Mouse (Mus musculus): ENCODE measurements around the gene Nebl. TPM values are rescaled to one million over a fixed set of nuclear protein-coding genes. Genes with fewer than 3 reads are reported as not detected.

The Nebl gene
- polyA plus RNA-seq, 1 experiment from 2014 or later, result 13.8 TPM

DNA sequence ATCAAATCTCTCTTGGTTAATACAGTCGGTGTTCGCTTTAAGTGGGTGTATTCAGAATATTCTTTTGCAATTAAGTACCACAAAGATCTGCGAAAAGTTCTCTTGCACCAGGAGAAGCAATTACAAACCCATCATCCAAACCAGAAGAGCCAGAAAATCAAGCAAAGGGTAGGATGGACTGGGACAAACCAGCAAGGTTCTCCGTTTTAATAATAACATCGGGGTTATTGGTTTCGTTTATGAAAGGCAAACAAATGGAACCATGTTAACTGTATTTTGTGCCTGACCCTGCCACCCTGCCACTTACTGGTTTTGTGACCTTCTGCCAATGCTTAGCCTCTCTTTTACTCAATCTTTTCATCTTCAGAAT, 552 bp upstream of the Nebl start:
- no peak for ATAC-seq
- Histone ChIP-seq H3K4me3 (ENCODE audit: low read depth, low read length) (peak overlapping the region; percentile 79), H3K9me3 (replicated peaks; ENCODE audit: control insufficient read depth, low read length, poor library complexity, severe bottlenecking) (no peaks in the 10 kb centered on the region), H3K4me1 (ENCODE audit: control insufficient read depth, insufficient read depth, low read length) (peaks cover 3% of the 10 kb centered on the region; the same call in 1 of the 2 replicates), H3K36me3 (ENCODE audit: control insufficient read depth, insufficient read depth, low read length) (no peaks in the 10 kb centered on the region), H3K27me3 (ENCODE audit: control insufficient read depth, insufficient read depth, low read depth, low read length) (peaks cover 3% of the 10 kb centered on the region), H3K9ac (ENCODE audit: low read depth, low read length) (no peak overlapping the region), H3K4me2 (ENCODE audit: low read length) (peak overlapping the region; percentile 95), H3K27ac (ENCODE audit: low read length) (no peak overlapping the region)
- WGBS, result 11% methylated on average over 6 of the region's 6 CpGs

DNA sequence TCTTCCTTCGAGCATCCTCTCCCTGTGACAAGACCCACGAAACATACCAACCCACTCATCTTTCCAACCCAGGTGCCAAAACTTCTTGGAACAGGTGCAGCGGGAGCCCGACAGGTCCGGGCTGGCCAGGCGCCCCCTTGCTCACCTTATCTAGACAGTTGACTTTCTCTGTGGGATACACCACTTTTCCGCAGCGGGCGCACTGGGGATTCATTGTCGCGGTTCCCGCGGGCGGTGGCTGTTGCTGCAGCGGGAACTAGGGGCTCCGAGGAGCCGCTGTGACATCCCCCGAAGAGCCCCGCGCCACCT, 662 bp downstream of the Nebl start:
- peaks cover 3% of the 10 kb centered on the region for H3K27me3 ChIP-seq (ENCODE audit: control insufficient read depth, insufficient read depth, low read depth, low read length)
- H3K9ac ChIP-seq (ENCODE audit: low read depth, low read length), result peak overlapping the region; percentile 89
- under 1% methylated on average over 20 of the region's 20 CpGs for WGBS
- H3K4me3 ChIP-seq (ENCODE audit: low read depth, low read length), result peak overlapping the region; percentile 79
- H3K27ac ChIP-seq (ENCODE audit: low read length), result peak overlapping the region; percentile 82
- no peaks in the 10 kb centered on the region for H3K9me3 ChIP-seq (replicated peaks; ENCODE audit: control insufficient read depth, low read length, poor library complexity, severe bottlenecking)
- no peak for ATAC-seq
- H3K36me3 ChIP-seq (ENCODE audit: control insufficient read depth, insufficient read depth, low read length), result no peaks in the 10 kb centered on the region
- peak overlapping the region; percentile 95 for H3K4me2 ChIP-seq (ENCODE audit: low read length)
- peaks cover 3% of the 10 kb centered on the region; the same call in 1 of the 2 replicates for H3K4me1 ChIP-seq (ENCODE audit: control insufficient read depth, insufficient read depth, low read length)

DNA sequence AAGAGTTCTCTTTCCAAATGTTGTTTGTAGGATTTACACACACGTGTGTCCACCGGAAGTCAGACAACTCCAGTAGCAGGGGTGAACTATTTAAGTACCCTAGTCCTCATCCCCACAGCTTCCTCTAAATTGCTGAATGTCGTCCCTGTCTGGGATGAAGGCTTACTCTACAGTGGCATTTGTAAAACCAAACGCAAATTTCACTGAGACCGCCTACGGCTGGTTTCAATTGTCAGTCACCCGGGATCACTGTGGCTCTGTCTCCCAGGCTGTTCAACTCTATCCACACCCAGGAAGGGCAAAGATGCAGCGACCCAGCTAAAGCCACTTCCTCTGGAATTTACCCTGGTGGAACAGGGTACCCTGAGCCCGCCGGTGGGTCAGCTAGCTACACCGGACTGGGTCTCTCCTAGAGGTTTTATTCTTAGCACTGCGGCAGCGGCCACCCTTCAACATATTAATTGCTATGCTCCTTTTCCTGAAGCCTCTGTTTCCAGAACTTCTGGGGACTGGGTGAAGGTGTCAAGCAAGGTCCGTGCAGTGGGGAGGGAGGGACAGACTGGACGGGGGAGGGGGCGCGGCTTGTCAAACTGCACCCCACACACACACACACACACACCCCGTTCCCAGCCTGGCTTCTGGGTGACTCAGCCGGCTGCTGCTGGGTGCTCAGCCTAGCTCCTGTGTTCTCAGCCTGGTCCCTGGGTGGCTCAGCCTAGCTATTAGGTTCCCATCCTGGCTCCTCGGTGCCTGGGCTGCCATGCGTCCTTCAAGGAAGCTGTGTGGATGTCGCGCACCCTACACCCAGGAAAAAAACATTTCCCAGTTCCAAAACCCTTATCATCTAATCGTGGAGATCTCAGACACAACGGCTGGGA, 1.3 kb downstream of the Nebl start:
- Histone ChIP-seq H3K27me3 (ENCODE audit: control insufficient read depth, insufficient read depth, low read depth, low read length) (peaks cover 3% of the 10 kb centered on the region), H3K9ac (ENCODE audit: low read depth, low read length) (peak overlapping the region; percentile 89), H3K27ac (ENCODE audit: low read length) (peak overlapping the region; percentile 82; the same call in 1 of the 2 replicates)

DNA sequence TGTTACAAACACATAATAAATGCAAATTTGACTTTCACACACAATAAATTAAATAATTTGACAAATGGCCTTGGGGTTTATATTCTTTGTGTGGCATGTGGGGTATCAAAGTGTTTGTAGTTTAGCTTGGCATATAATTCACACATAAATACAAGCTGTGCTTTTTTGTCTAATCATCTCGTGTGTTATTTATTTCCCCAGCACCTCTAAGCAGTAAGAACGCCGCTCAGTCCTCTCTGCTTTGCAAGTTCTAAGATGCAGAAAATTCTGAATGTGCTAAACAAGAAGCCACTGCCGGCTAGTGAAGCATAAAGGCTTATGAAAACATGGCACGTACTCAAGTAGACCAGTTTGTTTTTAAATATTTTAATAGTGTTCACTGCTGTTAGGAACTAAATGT, 6.9 kb downstream of the Nebl start:
- H3K9ac ChIP-seq (ENCODE audit: low read depth, low read length), result no peak overlapping the region
- no peaks in the 10 kb centered on the region for H3K9me3 ChIP-seq (replicated peaks; ENCODE audit: control insufficient read depth, low read length, poor library complexity, severe bottlenecking)
- no peaks in the 10 kb centered on the region for H3K36me3 ChIP-seq (ENCODE audit: control insufficient read depth, insufficient read depth, low read length)
- H3K4me3 ChIP-seq (ENCODE audit: low read depth, low read length), result no peak overlapping the region
- ATAC-seq, result no peak
- no peak overlapping the region for H3K27ac ChIP-seq (ENCODE audit: low read length)
- H3K27me3 ChIP-seq (ENCODE audit: control insufficient read depth, insufficient read depth, low read depth, low read length), result peaks cover 3% of the 10 kb centered on the region
- peaks cover 6% of the 10 kb centered on the region for H3K4me1 ChIP-seq (ENCODE audit: control insufficient read depth, insufficient read depth, low read length)
- H3K4me2 ChIP-seq (ENCODE audit: low read length), result no peak overlapping the region
- whole genome bisulfite sequencing, result 51% methylated on average over 5 of the region's 5 CpGs

More for the DNA sequence above, 1.3 kb downstream of the Nebl start:
- H3K36me3 ChIP-seq (ENCODE audit: control insufficient read depth, insufficient read depth, low read length), result no peaks in the 10 kb centered on the region
- no peaks in the 10 kb centered on the region for H3K9me3 ChIP-seq (replicated peaks; ENCODE audit: control insufficient read depth, low read length, poor library complexity, severe bottlenecking)
- H3K4me3 ChIP-seq (ENCODE audit: low read depth, low read length), result peak overlapping the region; percentile 79
- peaks cover 3% of the 10 kb centered on the region; the same call in 1 of the 2 replicates for H3K4me1 ChIP-seq (ENCODE audit: control insufficient read depth, insufficient read depth, low read length)
- peak overlapping the region; percentile 95 for H3K4me2 ChIP-seq (ENCODE audit: low read length)
- WGBS, result 4% methylated on average over 25 of the region's 25 CpGs
- ATAC-seq, result peak; percentile 63

DNA sequence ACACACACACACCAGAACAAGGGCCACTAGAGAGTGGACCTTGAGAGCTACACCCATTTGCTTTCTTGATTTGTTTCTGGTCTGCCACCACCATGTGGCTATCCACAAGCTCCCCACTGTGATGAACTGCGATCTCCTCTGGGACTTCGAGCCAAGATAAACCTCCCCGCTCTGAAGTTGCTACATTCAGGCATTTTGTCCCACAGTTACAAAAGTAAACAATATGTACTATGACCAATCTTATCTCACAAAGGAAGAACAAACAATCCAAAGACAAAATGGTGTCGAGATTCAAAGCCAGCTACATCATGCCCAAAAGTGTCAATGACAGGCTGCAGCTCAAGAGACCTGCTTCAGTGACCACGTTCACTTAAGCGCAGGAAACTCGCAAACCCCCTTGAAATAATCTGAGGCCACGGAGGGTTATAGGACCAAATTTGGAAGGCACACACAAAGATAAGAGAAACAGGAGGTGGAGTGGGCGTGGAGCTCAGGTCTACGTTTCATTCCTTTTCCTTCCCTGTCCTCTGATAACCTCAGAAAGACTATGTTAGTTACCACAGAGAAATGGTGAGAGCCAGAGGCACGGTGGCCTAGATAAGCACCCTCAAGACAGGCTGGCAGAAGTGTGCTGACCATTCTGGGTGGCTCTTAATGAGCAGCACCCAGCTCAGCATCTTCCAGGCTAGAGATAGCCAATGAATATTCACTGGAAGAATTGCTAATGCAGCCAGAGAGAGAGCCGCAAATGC, 7.8 kb downstream of the Nebl start:
- H3K9ac ChIP-seq (ENCODE audit: low read depth, low read length), result no peak overlapping the region
- H3K4me1 ChIP-seq (ENCODE audit: control insufficient read depth, insufficient read depth, low read length), result peaks cover 6% of the 10 kb centered on the region
- H3K4me3 ChIP-seq (ENCODE audit: low read depth, low read length), result no peak overlapping the region
- H3K9me3 ChIP-seq (replicated peaks; ENCODE audit: control insufficient read depth, low read length, poor library complexity, severe bottlenecking), result no peaks in the 10 kb centered on the region
- H3K4me2 ChIP-seq (ENCODE audit: low read length), result no peak overlapping the region
- no peaks in the 10 kb centered on the region for H3K36me3 ChIP-seq (ENCODE audit: control insufficient read depth, insufficient read depth, low read length)
- ATAC-seq, result no peak
- no peak overlapping the region for H3K27ac ChIP-seq (ENCODE audit: low read length)
- 80% methylated on average over 12 of the region's 12 CpGs for WGBS
- H3K27me3 ChIP-seq (ENCODE audit: control insufficient read depth, insufficient read depth, low read depth, low read length), result no peaks in the 10 kb centered on the region; the same call in none of the 2 replicates

DNA sequence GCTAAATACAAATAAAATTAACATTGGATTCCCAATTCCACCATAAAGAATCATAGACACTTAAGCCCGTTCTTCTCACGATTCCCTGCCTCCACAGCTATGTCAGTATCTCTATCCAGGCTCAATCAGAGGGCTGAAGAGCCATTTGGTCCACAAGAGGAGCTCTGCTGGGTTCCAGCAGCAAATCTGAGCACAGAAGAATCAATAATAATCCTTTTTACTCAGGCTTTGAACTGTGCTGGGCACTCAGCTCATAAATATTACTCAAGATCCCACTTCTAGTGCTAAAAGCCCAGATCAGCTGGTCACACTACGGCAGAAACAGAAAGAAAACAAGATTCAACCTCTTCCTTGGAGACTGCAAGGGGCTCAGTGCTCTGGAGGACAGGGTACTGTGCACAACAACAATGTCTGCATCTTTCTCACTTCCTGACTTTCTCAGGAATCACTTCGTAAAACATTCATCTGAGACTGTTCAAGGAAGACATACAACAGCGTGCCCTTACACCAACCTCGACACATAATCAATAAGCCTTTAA, 10.0 kb downstream of the Nebl start:
- WGBS, result 52% methylated on average over 6 of the region's 6 CpGs
- peak; percentile 33; the same call in 1 of the 2 replicates for ATAC-seq

DNA sequence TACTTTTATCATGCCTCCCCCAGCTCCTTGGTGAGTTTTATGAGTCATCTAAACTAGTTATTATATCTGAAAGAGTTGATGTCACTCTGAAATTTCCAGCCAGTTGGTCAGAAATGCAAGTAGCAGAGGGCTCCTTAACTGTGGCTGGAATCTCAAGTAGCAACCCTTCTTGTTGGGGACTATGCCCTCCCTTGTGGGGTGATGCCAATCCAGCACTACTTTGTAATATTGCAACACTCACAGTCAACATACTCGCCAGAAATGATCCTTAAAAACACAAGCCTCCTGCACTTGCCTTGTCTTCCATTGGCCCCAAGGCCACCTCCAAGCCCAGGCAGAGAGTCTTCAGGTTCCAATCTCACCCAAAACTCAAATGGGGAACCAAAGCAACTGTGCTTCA, 13.0 kb downstream of the Nebl start:
- no peaks in the 10 kb centered on the region for H3K36me3 ChIP-seq (ENCODE audit: control insufficient read depth, insufficient read depth, low read length)
- no peak overlapping the region for H3K4me2 ChIP-seq (ENCODE audit: low read length)
- no peak overlapping the region for H3K27ac ChIP-seq (ENCODE audit: low read length)
- WGBS, result 86% methylated on average over 1 of the region's 1 CpGs
- no peaks in the 10 kb centered on the region for H3K27me3 ChIP-seq (ENCODE audit: control insufficient read depth, insufficient read depth, low read depth, low read length)
- no peak for ATAC-seq
- no peaks in the 10 kb centered on the region; the same call in 1 of the 2 replicates for H3K9me3 ChIP-seq (replicated peaks; ENCODE audit: control insufficient read depth, low read length, poor library complexity, severe bottlenecking)
- no peak overlapping the region for H3K4me3 ChIP-seq (ENCODE audit: low read depth, low read length)
- H3K9ac ChIP-seq (ENCODE audit: low read depth, low read length), result no peak overlapping the region
- 0 out of 2 replicates have a peak, but pooled peaks cover 2% of the 10 kb centered on the region for H3K4me1 ChIP-seq (ENCODE audit: control insufficient read depth, insufficient read depth, low read length)

More for the DNA sequence above, 10.0 kb downstream of the Nebl start:
- no peak overlapping the region for H3K4me3 ChIP-seq (ENCODE audit: low read depth, low read length)
- peaks cover 6% of the 10 kb centered on the region for H3K4me1 ChIP-seq (ENCODE audit: control insufficient read depth, insufficient read depth, low read length)
- H3K27me3 ChIP-seq (ENCODE audit: control insufficient read depth, insufficient read depth, low read depth, low read length), result no peaks in the 10 kb centered on the region
- H3K9ac ChIP-seq (ENCODE audit: low read depth, low read length), result no peak overlapping the region
- no peak overlapping the region for H3K4me2 ChIP-seq (ENCODE audit: low read length)
- H3K27ac ChIP-seq (ENCODE audit: low read length), result no peak overlapping the region
- H3K9me3 ChIP-seq (replicated peaks; ENCODE audit: control insufficient read depth, low read length, poor library complexity, severe bottlenecking), result no peaks in the 10 kb centered on the region
- no peaks in the 10 kb centered on the region for H3K36me3 ChIP-seq (ENCODE audit: control insufficient read depth, insufficient read depth, low read length)

DNA sequence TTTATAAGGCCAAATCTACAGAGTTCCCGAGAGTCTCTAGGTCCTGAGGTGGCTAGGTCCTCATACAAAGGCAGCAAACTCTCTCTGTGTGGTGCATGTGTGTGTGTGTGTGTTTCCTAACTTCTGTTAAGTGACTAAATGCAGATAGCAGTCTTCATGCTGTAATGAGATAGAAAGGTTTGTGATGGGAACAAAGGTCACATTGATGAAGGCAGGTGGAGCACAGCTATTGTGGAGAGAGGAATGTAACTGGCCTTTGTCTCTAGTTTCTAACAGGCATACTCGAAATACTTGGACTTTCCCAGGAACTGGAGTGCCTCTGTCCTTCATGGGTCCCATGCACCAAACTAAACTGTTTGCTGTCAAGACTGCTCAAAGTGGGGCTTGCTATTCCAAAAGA, 14.1 kb downstream of the Nebl start:
- no peak overlapping the region for H3K4me2 ChIP-seq (ENCODE audit: low read length)
- H3K36me3 ChIP-seq (ENCODE audit: control insufficient read depth, insufficient read depth, low read length), result no peaks in the 10 kb centered on the region
- no peaks in the 10 kb centered on the region for H3K27me3 ChIP-seq (ENCODE audit: control insufficient read depth, insufficient read depth, low read depth, low read length)
- no peak overlapping the region for H3K27ac ChIP-seq (ENCODE audit: low read length)
- 0 out of 2 replicates have a peak, but pooled peaks cover 2% of the 10 kb centered on the region for H3K4me1 ChIP-seq (ENCODE audit: control insufficient read depth, insufficient read depth, low read length)
- H3K9ac ChIP-seq (ENCODE audit: low read depth, low read length), result no peak overlapping the region
- no peak for ATAC-seq
- no peaks in the 10 kb centered on the region; the same call in 1 of the 2 replicates for H3K9me3 ChIP-seq (replicated peaks; ENCODE audit: control insufficient read depth, low read length, poor library complexity, severe bottlenecking)
- H3K4me3 ChIP-seq (ENCODE audit: low read depth, low read length), result no peak overlapping the region
- 52% methylated on average over 2 of the region's 2 CpGs for WGBS
